Mouse (Mus musculus) regulatory T cell (primary cell): ENCODE measurements around the gene Rnf216.

Experiments
- in situ Hi-C: fragments of 300-600 bp; cut with MboI, MseI; formaldehyde crosslinking; loops from one replicate; pipeline ENCODE4 v1.15.1; 2025; ENCODE audit warnings: high pct_unique_total_duplicates

Rnf216 gene

GRCm38 (mm10) chr5:143101626-143102025 lies 11.2 kb downstream of the Rnf216 start:
- in situ Hi-C loops = no loop called here

GRCm38 (mm10) chr5:143095256-143095655 lies 17.5 kb downstream of the Rnf216 start:
- in situ Hi-C loops = no loop called here

GRCm38 (mm10) chr5:143092891-143093290 lies 19.9 kb downstream of the Rnf216 start:
- in situ Hi-C loops = no loop called here

GRCm38 (mm10) chr5:143084898-143085297 lies 27.9 kb downstream of the Rnf216 start:
- in situ Hi-C loops = no loop called here

- in situ Hi-C loops = no loop called here
Measured at GRCm38 (mm10) chr5:143079806-143080205, 33.0 kb downstream of the Rnf216 start.

GRCm38 (mm10) chr5:143076603-143077143 lies 36.1 kb downstream of the Rnf216 start:
- in situ Hi-C loops = no loop called here

- in situ Hi-C loops = no loop called here
Measured at GRCm38 (mm10) chr5:143075987-143076386, 36.8 kb downstream of the Rnf216 start.

DNA sequence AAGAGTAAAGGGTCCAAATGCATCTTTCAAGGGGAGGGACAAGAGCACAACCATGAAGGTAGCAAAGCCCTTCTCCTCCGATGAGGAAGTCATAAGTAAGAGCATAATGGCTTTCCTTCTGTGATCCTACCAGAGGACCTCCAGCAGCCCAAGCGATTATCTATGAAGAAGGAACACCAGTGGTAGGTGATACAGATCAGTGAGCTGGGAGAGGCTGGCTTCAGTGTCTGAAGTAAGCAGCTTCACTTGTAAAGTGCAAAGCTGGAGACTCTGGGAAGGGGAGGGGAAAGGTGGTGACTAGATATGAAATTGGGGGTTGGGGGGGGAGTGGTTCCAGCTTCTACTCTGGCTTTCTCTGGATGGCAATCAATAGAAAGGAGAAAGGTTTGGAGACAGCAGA lies 43.7 kb downstream of the Rnf216 start:
- in situ Hi-C loops = no loop called here

GRCm38 (mm10) chr5:143068382-143068781 lies 44.4 kb downstream of the Rnf216 start:
- in situ Hi-C loops = no loop called here

DNA sequence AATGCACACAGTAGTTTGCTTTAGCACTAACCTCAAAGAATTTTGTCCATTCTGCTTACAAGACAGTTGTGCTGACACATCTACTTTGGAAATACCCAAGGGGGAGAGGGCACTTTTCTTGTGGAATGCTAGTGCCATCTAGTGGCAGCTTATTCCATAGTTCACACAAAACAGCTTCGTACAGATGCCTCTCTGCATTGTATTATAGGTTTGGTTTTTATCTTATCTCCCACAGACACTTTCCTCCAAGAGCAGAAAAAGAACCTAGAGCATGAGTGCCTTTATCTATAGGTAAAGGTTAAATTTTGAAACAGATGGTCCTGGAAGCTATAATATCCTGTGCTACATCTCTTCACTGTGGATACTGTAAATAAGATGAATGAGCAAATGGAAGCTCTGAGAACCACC lies 46.2 kb downstream of the Rnf216 start:
- in situ Hi-C loops = no loop called here

- in situ Hi-C loops = no loop called here
Measured at GRCm38 (mm10) chr5:143066096-143066495, 46.7 kb downstream of the Rnf216 start.

DNA sequence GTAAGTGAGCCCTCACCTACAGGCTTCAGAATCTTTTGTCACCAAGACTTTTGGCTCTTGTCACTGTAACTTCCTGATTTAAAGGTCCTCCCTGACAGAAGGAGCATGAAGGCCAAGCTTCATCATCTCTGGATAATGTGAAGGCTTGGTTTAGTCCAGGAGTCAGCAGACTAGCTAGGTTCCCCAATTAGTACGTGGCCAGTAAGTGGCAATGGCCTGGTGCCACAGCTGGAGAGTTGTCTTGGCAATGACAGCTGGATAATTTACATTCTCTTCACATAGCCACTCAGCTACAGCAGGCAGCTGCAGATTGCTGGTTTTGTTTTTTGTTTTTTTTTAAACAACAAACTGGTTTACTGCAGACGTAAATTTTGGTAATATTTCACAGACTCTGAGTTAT lies 47.6 kb downstream of the Rnf216 start:
- in situ Hi-C loops = no loop called here

DNA sequence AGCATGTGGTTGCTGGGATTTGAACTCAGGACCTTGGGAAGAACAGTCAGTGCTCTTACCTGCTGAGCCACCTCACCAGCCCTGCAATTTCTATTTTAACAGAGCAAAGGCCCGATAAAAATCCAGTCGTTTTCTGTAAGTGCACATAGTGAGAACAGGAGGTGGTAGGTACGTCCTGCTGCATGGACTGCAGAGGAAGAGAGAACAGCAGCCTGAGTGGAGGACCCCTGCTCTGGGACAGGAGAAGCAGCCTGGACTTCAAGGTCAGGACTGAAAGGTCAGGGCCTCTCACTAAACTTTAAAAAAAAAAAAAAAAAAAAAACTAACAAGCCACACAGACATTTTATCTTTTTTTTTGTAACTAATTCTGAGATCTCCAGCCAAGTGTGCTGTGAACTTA lies 50.5 kb downstream of the Rnf216 start:
- in situ Hi-C loops = no loop called here

DNA sequence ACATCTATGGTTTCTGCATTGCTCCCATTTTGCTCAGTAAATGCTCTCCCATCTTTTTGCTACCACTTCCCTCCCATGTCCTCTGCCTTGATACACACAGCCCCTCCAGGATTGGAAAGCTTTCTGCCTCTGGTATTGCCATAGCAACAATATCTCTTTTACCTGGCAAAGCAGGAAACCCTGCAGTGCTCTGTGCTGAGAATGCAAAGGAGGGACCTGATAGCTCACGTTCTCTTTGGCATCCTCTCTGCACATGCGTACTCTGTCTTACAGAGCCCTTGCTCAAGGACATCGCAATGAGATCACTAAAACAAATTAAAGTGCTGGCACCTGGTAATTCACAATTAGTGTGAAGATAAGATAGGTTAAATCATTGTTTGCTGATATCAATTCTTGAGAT lies 51.3 kb downstream of the Rnf216 start:
- in situ Hi-C loops = no loop called here

GRCm38 (mm10) chr5:143060774-143061385 lies 51.9 kb downstream of the Rnf216 start:
- in situ Hi-C loops = no loop called here

DNA sequence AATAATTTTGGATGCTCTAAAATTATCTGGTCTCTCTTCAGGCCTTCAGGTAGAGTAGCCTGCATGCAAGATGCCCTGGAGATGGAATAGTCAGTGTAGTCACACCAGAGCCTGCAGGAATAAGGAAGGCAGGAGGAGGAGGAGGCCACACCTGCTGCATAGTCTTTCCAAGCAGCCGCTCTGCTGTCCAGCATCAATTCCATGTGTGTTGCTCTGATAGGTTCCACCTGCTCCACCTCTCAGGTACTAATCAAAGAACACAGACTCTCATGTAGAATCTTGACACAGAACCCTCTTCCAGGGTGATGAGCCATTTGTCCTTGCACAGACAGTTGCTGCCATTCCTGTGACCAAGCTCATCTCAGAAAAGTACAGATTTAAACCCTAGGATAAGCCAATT lies 52.8 kb downstream of the Rnf216 start:
- in situ Hi-C loops = no loop called here

DNA sequence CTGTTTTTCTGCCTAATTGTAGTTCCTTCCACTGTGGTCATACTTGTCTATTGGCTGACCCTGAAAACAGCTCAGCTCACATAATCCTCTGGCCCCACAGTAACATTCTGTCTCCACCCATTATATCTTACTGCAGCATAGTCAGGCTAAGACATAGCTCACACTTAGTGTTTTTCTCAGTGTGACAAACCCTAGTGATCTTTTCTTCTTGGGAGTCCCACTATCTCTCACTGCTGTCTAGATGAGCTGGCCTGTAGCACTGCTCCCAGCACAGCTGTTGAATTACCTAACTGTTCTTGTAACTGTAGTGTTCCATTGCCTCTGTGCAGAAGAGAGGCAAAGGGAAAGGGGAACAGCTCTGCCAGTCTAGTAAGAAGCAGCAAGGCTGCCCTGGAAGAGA lies 53.6 kb downstream of the Rnf216 start:
- in situ Hi-C loops = no loop called here

GRCm38 (mm10) chr5:143058675-143059074 lies 54.1 kb downstream of the Rnf216 start:
- in situ Hi-C loops = no loop called here

DNA sequence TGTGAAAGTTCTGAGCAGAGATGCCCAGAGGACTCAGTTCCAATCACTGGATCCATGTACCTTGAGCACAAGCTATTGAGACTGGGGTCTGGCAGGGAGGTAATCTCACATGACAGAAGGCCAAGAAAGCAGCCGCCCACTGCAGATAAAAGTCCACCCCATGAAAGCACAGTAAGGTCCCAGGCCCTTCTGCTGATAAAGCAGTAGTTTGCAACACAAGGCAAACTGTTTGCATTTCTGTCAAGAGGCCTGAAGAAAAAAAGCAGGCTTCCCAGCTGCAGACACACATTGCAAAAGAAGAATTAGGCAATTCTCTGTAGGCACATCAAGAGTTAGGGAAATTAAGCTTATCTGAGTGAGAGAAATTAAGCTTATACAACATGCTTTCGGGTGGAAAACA lies 54.6 kb downstream of the Rnf216 start:
- in situ Hi-C loops = no loop called here

DNA sequence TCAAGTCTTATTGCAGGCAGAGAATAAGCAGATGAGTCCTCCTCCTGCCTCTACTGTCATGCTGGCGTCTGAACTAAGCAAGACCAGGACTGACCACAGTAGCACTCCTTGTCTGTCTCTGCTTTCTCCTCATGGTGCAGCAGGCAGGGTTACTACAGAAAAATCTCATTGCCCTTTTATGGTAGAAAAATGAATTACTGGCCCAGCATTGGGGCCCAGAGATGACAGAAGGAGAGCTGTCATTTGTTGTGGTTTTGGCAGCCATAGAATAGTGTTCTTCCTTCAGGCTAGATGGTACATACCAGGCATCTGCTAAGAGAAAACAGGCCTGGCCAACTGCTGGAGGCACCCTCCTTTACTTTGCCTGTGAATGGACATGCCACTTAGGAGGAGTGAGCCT lies 55.0 kb downstream of the Rnf216 start:
- in situ Hi-C loops = no loop called here

DNA sequence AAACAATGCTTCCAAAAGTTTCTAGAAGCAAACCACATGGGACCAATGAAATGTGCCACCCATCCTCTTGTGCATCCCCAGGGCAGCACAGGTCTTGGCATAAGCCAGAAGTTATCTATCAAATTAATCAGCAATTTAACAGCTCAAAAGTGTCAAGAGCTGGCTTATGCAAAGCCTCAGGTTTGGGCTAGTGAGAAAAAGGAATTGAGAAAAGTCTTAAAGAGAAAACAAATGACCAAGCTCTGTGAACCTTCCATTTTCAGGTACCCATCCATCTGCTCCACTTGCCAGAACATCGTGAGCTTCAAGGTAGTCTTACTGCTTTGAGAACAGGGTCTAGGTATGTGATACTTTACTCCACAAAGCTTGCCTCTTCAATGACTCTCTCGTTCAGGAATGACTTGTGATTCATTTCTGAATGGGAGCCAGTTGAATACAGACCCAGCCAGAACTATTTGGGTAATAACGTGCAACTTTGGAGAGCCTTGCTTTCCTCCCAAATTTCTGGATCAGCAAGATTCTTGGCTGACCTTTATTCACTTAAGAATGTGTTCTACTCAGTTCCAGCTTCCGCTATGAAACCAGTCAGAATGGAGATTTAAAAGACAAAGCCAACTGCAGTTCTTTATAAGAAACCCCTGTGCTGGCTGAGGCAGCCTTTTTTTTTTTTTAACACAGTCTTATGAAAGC lies 56.5 kb downstream of the Rnf216 start:
- in situ Hi-C loops = no loop called here

GRCm38 (mm10) chr5:143055501-143056125 lies 57.2 kb downstream of the Rnf216 start:
- in situ Hi-C loops = no loop called here

GRCm38 (mm10) chr5:143054703-143055102 lies 58.1 kb downstream of the Rnf216 start:
- in situ Hi-C loops = no loop called here
